Mouse (Mus musculus): ENCODE results near the gene Rnf43.

Gene Rnf43

DNA sequence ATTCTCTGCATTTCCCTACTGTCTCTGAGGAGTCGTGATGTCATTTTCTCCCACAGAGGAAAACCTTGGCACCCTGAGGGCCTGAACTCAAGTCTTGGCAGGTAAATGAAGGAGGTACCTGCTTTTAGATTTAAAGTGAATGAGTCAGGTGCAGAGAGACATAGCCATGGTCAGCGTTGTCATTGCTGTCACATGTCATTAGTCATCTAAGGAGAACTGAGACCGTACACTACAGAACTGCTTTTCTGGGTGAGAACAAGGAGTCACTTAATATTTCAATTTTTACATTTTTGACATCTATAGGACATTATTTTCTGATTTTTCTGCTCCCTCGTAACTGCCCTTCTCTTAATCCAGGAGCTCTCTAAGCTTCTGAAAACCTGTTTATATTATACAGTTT is 16.0 kb downstream of the Rnf43 start:
- no peak for DNase-seq

DNA sequence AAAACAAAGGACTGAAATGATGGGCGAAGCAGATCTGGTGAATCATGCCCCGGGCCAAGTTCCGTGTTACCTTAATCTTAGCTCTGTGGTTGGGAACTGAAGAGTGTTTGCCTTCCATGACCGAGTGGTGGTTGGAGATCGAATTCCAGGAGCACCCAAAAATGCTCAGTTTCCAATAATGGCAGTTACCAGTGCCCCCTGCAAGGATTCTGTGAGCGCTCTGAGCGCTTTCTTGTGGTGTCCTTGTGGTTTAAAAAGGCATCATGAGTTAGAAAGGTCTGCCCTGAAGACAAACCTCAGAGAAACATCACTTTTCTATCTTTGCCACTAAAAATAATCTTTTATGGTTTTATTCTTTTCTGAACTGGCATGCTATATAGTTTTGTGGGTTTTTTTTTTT is 16.5 kb downstream of the Rnf43 start:
- no peak for DNase-seq

DNA sequence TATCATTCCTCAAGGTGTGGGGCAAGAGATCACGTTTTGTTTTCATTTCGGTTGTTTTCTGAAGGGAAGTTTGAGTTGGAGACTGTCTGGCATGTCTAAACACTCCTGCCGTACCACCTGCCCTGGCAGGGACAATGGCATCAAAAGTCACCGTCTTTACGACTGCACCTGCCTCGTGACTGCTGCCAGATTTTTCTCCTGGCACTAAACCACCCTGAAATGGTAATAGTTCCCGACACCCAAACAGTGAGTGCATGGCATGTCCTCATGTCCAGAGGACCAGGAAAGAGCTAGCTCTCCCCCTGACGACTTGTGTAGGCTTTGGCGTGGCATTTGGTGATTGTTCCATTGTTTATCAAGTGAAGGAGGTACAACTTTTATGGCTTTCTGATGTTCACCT is 18.3 kb downstream of the Rnf43 start:
- DNase-seq, result no peak

DNA sequence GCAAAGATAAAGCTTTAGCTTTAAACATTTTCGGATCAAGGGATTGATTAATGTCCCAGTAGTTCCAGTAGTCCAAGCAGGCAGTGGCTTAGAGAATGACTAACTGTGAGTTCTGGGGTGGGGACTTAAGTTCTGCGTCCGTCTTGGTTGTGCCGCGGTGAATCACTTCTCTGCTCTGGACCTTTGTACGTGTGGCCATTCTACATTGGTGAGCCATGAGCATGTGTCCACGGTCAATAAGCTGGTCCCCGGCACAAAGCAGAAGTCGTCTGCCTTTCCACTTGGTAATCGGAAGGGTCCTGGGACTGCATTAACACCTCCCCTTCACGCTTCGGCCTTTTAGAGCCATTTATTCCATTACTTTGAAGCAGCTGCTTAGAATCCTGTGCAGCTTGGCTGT is 19.6 kb downstream of the Rnf43 start:
- no peak for DNase-seq

DNA sequence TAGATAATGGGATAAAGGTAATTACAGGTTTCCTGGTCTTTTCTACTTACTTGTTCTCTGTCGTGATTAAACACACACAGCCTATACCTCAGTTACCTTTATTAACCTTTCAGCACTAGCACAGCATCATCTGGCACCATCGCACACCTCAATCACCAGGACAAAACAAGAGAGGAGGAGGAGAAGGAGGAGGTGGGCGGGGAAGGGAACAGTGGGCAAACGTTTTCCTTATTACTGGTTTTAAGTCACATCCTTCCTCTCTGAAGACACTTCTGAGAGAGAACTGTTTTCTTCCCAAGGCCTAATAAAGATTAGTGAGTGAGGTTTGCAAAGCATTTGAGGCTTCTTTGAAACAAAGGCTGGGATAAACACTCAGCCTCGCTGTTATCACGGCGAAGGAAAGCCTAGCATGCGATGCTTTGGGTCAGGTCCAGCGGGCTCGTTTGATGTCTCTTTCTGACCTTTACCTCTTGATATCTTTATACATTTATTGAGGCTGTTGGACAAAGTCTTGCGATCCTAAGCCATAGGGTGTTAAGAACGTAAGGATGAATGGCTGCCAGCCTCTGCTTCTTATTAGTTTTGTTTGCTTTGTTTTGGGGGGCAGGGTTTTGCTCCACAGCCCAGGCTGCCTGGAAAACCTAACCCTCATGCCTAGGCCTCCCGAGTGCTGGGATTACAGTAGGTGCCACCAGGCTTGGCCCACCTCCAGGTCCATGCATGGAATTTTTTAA is 20.5 kb downstream of the Rnf43 start:
- DNase-seq, result no peak

DNA sequence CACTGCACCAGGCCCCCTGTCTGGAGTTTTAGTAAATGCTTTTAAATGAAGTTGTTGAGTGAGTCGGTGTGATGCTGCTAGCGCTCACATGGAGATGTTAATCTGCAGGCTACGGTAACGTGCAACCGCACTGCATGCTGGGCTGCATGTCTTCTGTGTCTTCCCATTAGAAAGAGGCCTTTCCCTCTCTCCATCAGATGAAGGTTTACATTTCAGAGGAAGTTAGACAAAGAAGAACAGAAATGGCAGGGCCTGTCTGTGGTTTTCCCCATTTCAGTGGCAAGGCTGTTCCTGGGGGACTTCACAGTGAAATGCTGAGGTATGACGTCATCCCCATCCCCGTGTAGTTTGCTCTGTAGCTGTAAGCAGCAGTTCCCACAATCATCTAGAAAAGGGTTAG is 23.9 kb downstream of the Rnf43 start:
- no peak for DNase-seq

DNA sequence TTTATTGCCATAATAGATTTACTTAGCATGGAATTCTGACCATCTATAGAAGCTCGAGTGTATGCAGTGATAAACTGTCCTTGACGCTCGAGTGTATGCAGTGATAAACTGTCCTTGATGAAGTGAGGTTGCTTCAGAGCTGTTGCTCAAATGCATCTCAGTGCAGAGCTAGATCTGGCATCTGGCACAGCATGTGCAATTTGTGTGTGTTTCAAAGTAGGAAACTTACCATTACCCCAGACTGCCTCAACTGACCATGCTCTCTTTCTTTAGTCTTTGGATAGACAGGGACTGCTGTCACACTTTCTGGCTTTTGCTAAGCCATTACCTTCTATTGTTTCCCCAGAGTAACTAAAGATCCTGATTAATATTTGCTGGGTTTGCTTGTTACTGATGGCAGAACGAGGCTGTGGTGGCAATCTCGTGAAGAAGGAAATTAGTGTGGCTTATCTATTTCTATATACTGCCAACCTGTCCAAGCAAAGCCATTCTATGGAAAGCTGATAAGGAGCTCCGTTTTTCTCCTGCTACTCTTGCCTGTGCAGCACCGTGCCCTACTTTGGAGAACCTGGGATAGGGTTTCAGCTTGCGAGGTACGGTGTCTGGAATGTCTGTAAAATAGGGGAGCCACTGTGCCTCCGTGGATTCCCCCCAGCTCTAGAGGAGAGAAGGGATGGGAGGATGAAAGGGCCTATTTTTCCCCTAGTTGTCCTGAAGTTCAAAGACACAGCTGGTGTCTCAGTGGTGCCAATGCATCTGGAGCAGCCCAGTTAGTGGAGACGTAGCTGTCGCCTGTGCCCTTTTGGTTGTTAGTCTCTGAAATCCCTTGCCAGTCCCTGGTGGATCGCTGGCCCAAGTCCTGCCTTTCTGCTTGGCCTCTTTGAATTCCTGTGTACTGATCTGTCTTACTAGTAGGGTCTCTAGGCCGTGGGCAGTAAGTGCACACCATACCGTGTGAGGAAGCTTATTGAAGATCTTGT is 25.0 kb downstream of the Rnf43 start:
- DNase-seq, result no peak

DNA sequence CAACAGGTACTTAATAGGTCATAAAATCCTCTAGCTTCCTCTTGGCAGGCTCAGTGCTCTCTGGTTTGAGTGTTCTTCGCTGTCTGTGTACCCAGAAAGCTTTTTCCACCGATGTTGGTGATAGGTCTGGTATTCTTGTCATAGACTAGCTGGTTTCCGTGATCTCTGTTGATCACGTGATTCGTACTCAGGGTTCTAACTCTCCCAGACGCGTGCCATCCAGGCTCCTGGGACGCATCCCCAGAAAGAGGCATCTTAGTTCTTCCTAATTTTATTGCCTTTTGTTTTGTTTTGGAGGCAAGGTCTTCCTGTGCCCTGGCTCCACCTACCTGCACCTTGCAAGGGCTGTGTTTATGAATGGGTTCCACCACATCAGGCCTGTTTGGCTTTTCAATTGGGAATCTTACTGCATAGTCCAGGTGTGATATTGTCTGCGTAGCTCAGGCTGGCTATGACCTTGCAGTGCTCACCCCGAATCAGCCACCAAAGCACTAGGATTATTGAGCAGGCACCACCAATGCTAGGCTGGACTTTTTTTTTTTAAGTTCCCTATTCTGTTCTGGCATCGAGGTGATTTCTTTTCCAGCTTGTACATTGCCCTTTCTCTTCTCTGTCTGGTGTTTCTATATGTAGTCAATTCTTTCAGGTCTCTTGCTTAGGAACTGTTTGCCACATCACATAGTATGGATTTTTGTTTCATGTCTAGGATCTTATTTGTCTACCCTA is 26.1 kb downstream of the Rnf43 start:
- DNase-seq, result no peak

DNA sequence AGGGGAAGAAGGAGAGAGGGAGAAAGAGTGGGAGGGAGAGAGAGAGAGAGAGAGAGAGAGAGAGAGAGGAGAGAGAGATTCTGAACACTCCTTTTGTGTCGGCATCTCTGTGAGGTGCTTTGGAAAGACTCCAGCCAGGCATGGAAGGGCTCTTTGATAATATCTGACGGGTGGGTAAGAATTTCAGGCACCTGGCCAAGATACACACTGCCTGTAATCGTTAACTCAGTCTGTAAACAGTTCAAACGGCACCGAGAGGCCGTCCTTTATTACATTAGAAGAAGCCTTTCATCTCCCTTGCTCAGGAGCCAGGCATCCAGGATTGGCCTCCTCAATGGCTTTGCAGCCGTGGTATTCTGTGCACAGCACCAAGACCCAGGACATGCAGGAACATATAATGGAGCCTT is 26.9 kb downstream of the Rnf43 start:
- DNase-seq, result no peak

DNA sequence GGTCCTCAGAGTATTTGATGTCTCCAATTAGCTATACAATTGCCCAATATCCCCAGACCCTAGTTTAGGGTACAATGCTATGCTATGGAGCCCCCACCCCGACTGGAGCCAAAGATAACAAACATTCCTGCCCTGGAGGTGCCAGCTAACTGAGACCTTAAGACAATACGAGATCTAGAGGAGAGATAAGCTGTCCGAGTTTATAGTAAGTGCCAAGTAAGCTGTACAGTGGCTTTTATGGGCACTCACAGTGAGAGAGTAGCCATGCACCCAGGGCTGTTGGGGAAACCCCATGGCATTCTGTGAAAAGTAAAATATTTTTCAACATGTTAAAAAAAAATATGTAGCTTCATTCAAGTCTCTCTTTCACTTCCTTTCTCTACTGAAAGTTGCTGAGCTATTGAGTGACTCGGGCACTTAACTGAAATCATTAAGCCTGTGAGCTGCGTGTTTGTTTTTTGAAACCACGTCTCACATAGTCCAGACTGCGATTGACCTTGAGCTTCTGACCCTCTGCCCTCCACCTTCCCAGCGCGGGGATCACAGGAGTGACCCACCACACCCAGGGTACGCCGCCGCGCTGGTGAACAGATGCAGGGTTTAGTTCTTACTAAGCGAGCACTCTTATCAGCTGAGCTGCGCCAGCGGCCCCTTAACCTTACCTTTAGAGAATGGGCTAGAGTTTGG is 27.7 kb downstream of the Rnf43 start:
- no peak for DNase-seq

DNA sequence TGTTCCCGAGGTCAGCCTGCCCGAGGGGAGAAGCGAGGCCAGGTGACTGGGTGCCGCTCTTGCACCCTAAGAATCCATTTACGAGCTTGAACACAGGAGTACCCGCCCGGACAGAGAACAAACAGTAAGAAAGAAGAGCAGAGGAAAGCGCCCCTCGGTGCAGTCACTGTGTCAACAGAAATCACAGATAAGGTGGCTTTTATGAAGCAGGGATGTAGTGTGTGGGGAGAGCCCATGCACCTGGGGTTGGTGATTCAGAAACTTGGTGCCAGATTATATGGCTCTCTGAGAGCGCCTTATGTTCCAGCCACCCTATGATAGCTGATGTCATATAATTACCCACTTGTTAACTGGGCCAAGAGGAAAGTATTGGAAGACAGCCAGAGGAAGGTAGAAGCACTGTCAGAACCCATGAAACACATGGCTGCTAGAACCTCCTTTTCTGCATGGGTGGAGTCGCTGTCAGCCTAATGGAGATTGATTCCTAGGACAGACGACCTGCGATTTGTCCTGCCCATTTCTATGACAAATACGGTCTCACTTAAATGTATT is 34.7 kb downstream of the Rnf43 start:
- no peak for DNase-seq

DNA sequence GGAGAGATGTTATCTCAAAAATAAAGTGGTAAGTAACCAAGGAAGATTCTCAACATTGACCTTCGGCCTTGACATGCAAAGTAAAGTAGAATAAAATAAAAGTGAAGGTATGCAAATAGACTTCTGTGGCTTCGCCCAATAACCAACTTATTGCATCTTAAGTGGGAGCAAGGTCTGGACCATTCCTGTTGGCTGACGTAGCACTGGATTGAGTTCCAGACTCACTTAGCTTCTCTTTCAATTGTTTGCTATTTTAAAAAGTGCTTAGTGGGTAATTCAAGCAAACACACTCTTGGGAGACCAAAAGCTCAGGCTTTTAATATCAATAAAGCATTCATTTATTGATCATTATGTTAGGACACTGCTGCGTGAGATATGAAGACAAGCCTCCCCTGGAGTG is 35.6 kb downstream of the Rnf43 start:
- no peak for DNase-seq

DNA sequence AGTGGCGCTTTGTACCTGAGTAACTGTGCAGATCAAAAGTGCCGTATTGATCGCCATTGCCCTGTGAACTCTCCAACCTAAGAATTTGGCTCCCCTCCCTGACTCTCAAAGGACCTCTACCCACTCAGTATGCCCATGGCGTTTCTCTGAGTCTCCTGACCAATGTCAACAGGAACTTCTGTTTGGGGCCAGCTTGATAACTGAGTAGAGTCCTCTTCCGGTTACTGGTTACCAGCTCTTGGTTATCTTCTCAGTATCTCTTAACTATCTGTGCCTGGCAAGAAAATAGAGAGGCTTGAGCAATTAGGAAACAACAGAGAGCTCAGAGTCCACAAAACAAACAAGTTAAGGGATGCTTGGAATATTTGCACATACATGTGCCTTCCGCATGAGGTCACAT is 38.6 kb downstream of the Rnf43 start:
- DNase-seq, result no peak

DNA sequence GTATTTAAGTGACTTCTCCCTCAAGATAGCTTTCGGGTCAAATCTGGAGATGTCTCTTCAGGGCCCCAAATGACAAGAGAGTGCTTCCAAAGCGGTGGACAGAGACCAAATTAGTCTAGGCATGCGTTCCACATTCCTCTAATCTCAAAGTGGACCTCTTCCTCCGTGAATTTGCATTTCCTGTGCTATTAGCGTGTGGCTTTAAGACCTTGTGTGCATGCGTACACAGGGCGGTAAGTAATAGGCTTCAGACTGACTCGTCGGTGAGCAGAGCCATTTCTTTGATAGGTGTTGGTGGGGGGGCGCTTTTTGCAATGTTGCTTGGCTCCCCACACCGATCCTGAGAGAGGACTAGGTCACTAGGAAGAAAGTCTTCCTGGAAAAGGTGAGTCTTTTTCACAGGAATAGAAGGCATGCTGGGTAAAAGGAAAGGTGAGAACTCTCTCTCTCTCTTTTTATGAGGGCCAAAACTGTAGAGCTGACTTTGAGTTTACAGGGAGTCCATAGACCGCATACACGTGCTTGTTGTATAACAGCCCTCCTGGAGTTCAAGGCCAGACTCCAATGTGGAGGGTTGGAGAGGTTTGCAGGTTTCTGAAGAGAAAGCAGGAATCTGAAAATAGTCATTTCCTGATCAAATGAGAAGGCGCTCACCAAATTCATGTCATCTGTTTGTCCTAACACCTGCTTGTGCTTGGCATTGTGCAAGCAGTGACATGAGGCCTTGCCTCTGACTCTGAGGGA is 39.5 kb downstream of the Rnf43 start:
- DNase-seq, result no peak

DNA sequence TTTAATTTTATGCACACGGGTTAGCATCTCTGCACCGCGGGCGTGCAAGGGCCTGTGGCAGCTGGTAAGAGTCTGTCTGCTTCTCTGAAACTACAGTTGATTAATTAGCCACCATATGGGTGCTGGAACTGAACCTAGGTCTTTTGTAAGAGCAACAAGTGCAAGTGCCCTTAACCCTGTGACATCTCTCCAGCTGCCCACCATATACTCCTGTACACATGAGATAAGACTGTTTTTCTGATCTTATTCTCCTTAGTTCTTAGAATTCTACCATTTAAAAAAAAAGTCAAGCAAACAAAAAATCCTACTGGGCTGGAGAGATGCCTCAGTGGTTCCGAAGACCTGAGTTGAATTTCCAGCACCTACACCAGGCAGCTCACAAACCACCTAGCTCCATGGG is 41.1 kb downstream of the Rnf43 start:
- DNase-seq, result no peak

DNA sequence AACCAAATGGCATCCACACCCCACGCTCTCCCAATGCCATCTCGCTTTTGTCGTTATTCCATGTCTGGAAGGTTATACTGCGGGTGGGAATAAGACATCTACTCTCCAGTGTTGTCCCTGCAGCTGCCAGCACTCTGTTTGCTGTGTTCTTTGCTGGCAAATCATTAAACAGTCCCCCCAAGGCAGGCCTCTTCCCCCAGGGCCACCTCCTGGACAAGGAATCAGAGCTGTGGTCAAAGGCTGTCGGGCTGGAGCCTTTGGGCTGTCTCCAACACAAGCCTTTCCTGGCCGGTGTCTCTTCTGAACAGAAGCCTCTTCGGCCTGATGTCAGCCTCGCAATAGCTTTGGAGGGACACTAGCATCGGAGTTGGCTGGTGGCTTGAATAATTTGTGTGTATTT is 41.8 kb downstream of the Rnf43 start:
- no peak for DNase-seq

DNA sequence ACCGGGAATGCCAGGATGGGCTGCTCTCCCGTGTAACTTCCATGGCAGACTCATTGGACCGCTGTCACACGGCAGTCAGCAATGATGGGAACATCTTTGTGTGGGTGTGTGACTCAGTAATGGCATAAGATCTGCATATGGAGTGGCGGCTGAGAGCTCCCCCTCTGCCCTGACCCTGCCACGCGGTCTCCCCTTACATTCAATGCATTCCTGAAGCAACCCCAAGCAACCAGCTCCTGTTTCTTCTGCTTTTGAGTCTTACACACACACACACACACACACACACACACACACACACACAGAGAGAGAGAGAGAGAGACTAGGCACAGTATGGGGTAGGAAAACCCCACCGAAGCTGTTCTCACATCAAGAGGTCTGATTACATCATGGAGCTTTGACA is 45.0 kb downstream of the Rnf43 start:
- no peak for DNase-seq

DNA sequence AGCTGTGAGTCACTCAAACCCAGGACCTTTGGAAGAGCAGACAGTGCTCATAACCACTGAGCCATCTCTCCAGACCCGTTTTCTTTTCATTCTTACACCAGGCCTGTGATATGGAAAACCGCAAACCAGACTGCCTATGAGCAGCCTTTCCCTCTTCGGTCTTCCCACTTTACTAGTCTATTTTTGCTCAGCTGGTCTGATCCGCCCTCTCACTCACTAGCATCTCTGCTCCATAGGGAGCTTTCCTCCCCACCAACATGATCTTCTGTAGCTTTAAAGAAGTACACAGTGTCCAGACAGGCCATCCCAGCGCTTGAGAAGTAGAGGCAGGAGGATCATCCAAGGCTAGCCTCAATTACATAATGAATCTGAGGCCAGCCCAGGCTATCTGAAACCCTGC is 46.5 kb downstream of the Rnf43 start:
- no peak for DNase-seq

DNA sequence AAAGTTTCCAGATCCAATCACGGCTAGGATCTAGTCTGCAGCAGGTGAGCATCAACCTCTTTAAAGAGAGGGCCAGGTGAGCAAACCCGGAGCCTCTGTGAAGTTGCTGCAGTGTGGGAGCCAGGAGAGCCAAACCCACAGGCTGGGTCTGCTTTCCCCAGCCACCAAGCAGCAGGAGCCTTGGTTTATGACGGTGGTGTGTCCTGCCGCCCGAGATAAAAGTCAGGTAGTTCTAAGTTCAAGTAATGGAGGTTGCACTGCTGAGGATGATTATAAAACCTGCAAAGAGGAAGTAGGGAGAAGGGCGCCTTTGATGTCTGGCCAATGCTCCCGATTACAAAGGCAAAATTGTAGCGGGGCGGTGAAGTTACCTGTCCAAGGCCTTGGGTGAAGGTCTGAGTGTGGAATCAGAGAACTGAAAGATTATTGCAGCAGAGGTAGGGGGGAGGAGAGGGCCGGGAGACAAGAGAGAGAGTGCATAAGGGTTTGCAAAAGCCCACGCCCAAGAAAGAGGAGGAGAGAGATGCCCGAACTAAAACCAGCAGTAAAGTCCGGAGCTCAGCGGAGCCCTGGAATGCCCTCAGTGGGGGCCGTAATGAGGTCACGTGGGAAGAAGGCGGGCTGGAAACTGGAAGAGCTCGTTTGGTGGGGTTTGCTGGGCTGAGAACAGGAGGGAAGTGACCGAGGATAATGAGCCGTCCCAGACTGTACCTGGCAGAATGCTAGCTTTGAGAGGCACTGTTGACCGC is 47.2 kb downstream of the Rnf43 start:
- no peak for DNase-seq

DNA sequence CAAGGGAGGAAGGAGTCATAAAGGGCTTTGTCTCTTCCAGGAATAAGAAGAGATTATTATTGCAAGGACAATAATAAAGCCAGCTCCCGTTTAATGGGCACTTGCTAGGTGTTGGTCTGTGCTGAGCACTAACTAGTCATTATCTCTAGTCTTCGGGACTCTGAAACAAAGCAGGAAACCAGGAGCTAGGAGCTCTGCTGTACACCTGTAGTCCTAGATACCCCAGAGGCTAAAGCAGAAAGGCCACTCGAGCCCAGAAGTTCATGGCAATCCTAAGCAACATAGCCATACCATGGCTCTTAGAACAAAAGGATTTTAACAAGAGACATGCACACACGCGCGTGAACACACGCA is 47.7 kb downstream of the Rnf43 start:
- DNase-seq, result no peak

DNA sequence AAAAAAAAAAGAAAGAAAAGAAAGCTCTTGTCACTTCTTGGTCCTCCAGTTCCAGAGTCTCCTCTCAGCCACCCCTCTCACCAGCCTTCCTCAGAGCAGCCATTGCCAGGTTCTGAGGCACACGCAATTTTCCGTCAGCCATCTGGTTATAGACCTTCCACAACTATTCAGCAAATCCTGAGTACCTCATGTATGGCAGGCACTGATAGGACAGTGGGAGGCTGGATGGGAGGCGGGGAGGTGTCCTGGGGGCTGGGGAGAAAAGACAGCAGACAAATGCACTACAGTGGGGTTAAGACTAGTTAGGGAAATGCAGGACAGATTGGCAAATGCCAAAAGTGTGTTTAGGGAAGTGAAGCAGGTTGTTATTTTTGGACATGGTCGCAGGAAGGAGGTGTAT is 49.7 kb downstream of the Rnf43 start:
- DNase-seq, result no peak

Data from cerebellum, adult 9-11 months (tissue).